Mouse (Mus musculus) brain, embryonic 18.5 days (tissue): ENCODE results near the gene Fpr3.
"Not testable (repeated sequence)": the region's sequence is repeated elsewhere in the genome, so short reads cannot be mapped to it uniquely, and the experiment has no call there.

Source experiments
- DNase-seq: peaks from one replicate; pipeline ENCODE4 v3.0.0-alpha.2; 2012; ENCODE audit warnings: low read depth, low spot score

The Fpr3 gene

GRCm38 (mm10) chr17:17887774-17888248, at the start of gene Fpr3, which contains the start of gene Fpr2:
Gene Fpr3 (plus strand): TSS chr17:17887852.
Gene Fpr2 (plus strand): TSS chr17:17887824.
- no peak for DNase-seq

- DNase-seq, result peak; percentile 90
These were observed 49.5 kb upstream of the Fpr3 start for GRCm38 (mm10) chr17:17837919-17838701.

GRCm38 (mm10) chr17:17839276-17839675, 48.4 kb upstream of the Fpr3 start:
- DNase-seq, result no peak

GRCm38 (mm10) chr17:17840796-17841195, 46.9 kb upstream of the Fpr3 start:
- no peak for DNase-seq

GRCm38 (mm10) chr17:17843534-17844261, 44.0 kb upstream of the Fpr3 start:
- DNase-seq, result no peak

GRCm38 (mm10) chr17:17844606-17845005, 43.0 kb upstream of the Fpr3 start:
- not testable (repeated sequence) for DNase-seq

- DNase-seq, result no peak
These were observed 42.2 kb upstream of the Fpr3 start for GRCm38 (mm10) chr17:17845187-17846027.

- no peak for DNase-seq
These were observed 38.7 kb upstream of the Fpr3 start for GRCm38 (mm10) chr17:17848988-17849387.

- DNase-seq, result no peak
These were observed 37.5 kb upstream of the Fpr3 start for GRCm38 (mm10) chr17:17849906-17850712.

- no peak for DNase-seq
These were observed 32.4 kb upstream of the Fpr3 start, which contains the start of gene Has1 for GRCm38 (mm10) chr17:17855064-17855838. Gene Has1 (minus strand): TSS chr17:17855205.

- DNase-seq, result no peak
These were observed 31.0 kb upstream of the Fpr3 start for GRCm38 (mm10) chr17:17856612-17857011.

GRCm38 (mm10) chr17:17857446-17857845, 30.2 kb upstream of the Fpr3 start:
- no peak for DNase-seq

GRCm38 (mm10) chr17:17860110-17860509, 27.5 kb upstream of the Fpr3 start:
- no peak for DNase-seq

GRCm38 (mm10) chr17:17862360-17862759, 25.3 kb upstream of the Fpr3 start:
- DNase-seq, result no peak

- no peak for DNase-seq
These were observed 22.5 kb upstream of the Fpr3 start for GRCm38 (mm10) chr17:17865168-17865567.

- peak; percentile 12 for DNase-seq
These were observed 20.7 kb upstream of the Fpr3 start for GRCm38 (mm10) chr17:17866801-17867469.

GRCm38 (mm10) chr17:17870892-17871550, 16.6 kb upstream of the Fpr3 start:
- no peak for DNase-seq

- DNase-seq, result no peak
These were observed 16.0 kb upstream of the Fpr3 start for GRCm38 (mm10) chr17:17871697-17872096.

- DNase-seq, result no peak
These were observed 8.3 kb upstream of the Fpr3 start for GRCm38 (mm10) chr17:17879347-17879746.
